Mouse (Mus musculus) thymus, adult 2 months (tissue): ENCODE measurements around the gene Gfra1.

ENCODE experiments used
- CTCF ChIP-seq: fragments of 200-500 bp; IDR thresholded peaks from 2 replicates; pipeline ENCODE4 v1.5.1; 2012; ENCODE audit warnings: mild to moderate bottlenecking, control low read depth, low read length, moderate library complexity, borderline replicate concordance; ENCODE audit not compliant: control insufficient read depth, poor library complexity, insufficient read depth; ENCODE audit errors: extremely low read depth
- POLR2A ChIP-seq: fragments of 200-500 bp; IDR thresholded peaks from 2 replicates; pipeline ENCODE4 v1.6.1; 2012; ENCODE audit warnings: mild to moderate bottlenecking, low read length, control low read depth, moderate library complexity; ENCODE audit not compliant: control insufficient read depth, poor library complexity, insufficient read depth; ENCODE audit errors: extremely low read depth

- TF ChIP-seq CTCF = no peak
- TF ChIP-seq POLR2A = no peak
Observed at GRCm38 (mm10) chr19:58382535-58382934, 73.2 kb downstream of the Gfra1 start.
